ENCODE assay signal across 10 mouse cellular contexts in the genomic region with DNA sequence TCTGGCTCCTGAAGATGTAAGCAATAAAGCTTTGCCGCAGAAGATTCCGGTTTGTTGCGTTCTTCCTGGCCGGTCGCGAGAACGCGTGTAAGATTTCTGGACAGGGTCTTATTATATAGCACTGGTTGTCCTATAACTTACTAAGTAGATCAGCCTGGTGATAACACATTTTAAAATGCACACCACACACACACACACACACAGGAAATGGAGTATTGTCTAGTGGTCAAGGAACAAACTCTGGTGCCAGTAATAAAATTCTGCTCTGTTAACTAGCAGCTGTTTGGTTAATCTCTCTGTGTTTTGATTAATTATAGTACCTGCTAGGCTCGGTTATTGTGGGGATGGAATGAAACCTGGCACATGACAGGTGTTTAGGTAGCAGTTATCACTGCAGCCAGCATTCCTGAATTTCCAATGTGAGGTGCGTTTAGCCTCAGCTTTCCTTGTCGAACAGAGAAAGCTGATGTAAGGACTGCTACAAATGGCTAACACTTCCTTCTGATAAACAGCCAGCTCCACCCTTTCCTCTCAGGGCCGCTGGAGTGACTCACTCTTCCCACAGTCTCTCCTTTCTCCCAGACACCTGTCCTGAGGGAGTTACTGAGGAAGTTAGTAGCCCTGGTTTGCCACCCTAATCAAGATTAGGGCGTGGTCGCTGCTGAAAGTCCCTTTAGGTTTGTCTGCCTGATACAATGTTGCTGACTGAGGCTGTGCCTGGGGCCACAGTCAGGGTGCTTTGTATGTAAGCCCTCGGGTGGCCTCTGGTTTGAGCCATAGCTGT. TPM values are rescaled to one million over a fixed set of nuclear protein-coding genes. Genes with fewer than 3 reads are reported as not detected.
DNase-seq lines count a peak whose midpoint lies in the region; ATAC-seq and TF ChIP-seq lines count a peak whose summit lies in the region.
"Had no signal": no experiment of that assay in that cellular context is flagged by ENCODE, and none has a peak within 500 bp of the region (broad histone marks: within the 10 kb centered on the region; RNA-seq: fewer than 3 reads in every experiment).

No protein-coding gene starts in this region.

- TF ChIP-seq CTCF in kidney, postnatal 0 days (IDR thresholded peaks at IDR 0.05; ENCODE audit: low read depth): no peak

- no peak overlapping the region for H3K4me2 ChIP-seq in kidney, postnatal 0 days (ENCODE audit: low read length)
- H3K4me2 ChIP-seq in forebrain, embryonic 15.5 days (replicated peaks): no peak overlapping the region

- DNase-seq in kidney, postnatal 0 days (ENCODE audit: low spot score): no peak
- DNase-seq in kidney, adult 11 months: no peak
- DNase-seq in adipocyte (ENCODE audit: low spot score): peak; percentile 35
- peak; percentile 37 for DNase-seq in heart, postnatal 4 days
- no peak for DNase-seq in spleen, adult 18-20 months
- DNase-seq in adrenal gland, adult 8-10 months: no peak
- DNase-seq: cerebellum, adult 18-20 months had no signal

- H3K27ac ChIP-seq in kidney, postnatal 0 days: peak overlapping the region; percentile 60
- H3K27ac ChIP-seq in forebrain, embryonic 15.5 days (replicated peaks): no peak overlapping the region
- H3K27ac ChIP-seq: liver, embryonic 14.5 days had no signal

- no peaks in the 10 kb centered on the region for H3K4me1 ChIP-seq in kidney, postnatal 0 days (replicated peaks; ENCODE audit: insufficient read depth, low read length)
- no peaks in the 10 kb centered on the region for H3K4me1 ChIP-seq in forebrain, embryonic 15.5 days

- WGBS in kidney, postnatal 0 days: 68% methylated on average over 15 of the region's 15 CpGs
- 84% methylated on average over 15 of the region's 15 CpGs for WGBS in forebrain, embryonic 15.5 days

- H3K9ac ChIP-seq in kidney, postnatal 0 days (ENCODE audit: low read depth, low read length): no peak overlapping the region
- H3K9ac ChIP-seq in forebrain, embryonic 15.5 days (replicated peaks): no peak overlapping the region
- H3K9ac ChIP-seq: liver, embryonic 14.5 days had no signal

- no peak for ATAC-seq in kidney, postnatal 0 days (replicated peaks; ENCODE audit: low FRiP score, low read depth)
- ATAC-seq in megakaryocyte-erythroid progenitor cell, adult 5-6 weeks (replicated peaks; ENCODE audit: low FRiP score, low TSS enrichment, poor library complexity, severe bottlenecking): peak; percentile 41; the same call in 1 of the 2 replicates
- ATAC-seq in forebrain, embryonic 15.5 days (replicated peaks): no peak

- no peaks in the 10 kb centered on the region for H3K36me3 ChIP-seq in kidney, postnatal 0 days (ENCODE audit: insufficient read depth, low read length)
- H3K36me3 ChIP-seq in forebrain, embryonic 15.5 days: no peaks in the 10 kb centered on the region

- no peak overlapping the region for H3K4me3 ChIP-seq in kidney, postnatal 0 days (replicated peaks; ENCODE audit: low read depth, low read length)
- no peak overlapping the region for H3K4me3 ChIP-seq in forebrain, embryonic 15.5 days

- H3K9me3 ChIP-seq in kidney, postnatal 0 days (replicated peaks; ENCODE audit: low read length): no peaks in the 10 kb centered on the region
- H3K9me3 ChIP-seq in forebrain, embryonic 15.5 days: no peaks in the 10 kb centered on the region

- no peaks in the 10 kb centered on the region for H3K27me3 ChIP-seq in kidney, postnatal 0 days (ENCODE audit: insufficient read depth, low read length)
- H3K27me3 ChIP-seq in forebrain, embryonic 15.5 days: 0 out of 2 replicates have a peak, but pooled peaks cover 2% of the 10 kb centered on the region

RNA-seq across cellular contexts. Expression of a gene that starts 6.9 kb away (rescaled TPM):
- polyA plus RNA-seq in kidney, postnatal 0 days (2015; fragmentation: Nextera tagmentation; extraction: Ambion mirVana): 20.4 and 24.7 TPM in 2 replicates
- total RNA-seq in heart, postnatal 4 days (2021): 10 to 100 TPM; 10.6 to 14.0 TPM
- 55.7 and 87.0 TPM in 2 replicates for total RNA-seq in megakaryocyte-erythroid progenitor cell, adult 5-6 weeks (2014; fragmentation: Nextera tagmentation)
- total RNA-seq in megakaryocyte-erythroid progenitor cell, adult 5-6 weeks (2017): 8.9 and 23.1 TPM in 2 replicates
- 1 to 10 TPM; 3.0 to 6.2 (median 5.8) TPM for total RNA-seq in adrenal gland, adult 8-10 months (2022)
- polyA plus RNA-seq in forebrain, embryonic 15.5 days (2015; fragmentation: Nextera tagmentation; extraction: Ambion mirVana): 1.1 and 2.3 TPM in 2 replicates

RNA-seq across cellular contexts. Expression of a gene that starts 11.7 kb away (rescaled TPM):
- polyA plus RNA-seq in kidney, postnatal 0 days (2015; fragmentation: Nextera tagmentation; extraction: Ambion mirVana): 10.0 and 10.6 TPM in 2 replicates
- total RNA-seq in heart, postnatal 4 days (2021): 10 to 100 TPM; 18.9 to 22.3 TPM
- total RNA-seq in megakaryocyte-erythroid progenitor cell, adult 5-6 weeks (2014; fragmentation: Nextera tagmentation): not detected in 2 replicates
- total RNA-seq in megakaryocyte-erythroid progenitor cell, adult 5-6 weeks (2017): not detected in 2 replicates
- 1 to 10 TPM; 5.2 to 9.1 (median 7.8) TPM for total RNA-seq in adrenal gland, adult 8-10 months (2022)
- polyA plus RNA-seq in forebrain, embryonic 15.5 days (2015; fragmentation: Nextera tagmentation; extraction: Ambion mirVana): 2.9 and 4.0 TPM in 2 replicates

RNA-seq across cellular contexts. Expression of a gene that starts 27.4 kb away (rescaled TPM):
- 16.8 and 19.7 TPM in 2 replicates for polyA plus RNA-seq in kidney, postnatal 0 days (2015; fragmentation: Nextera tagmentation; extraction: Ambion mirVana)
- total RNA-seq in heart, postnatal 4 days (2021): 10 to 100 TPM; 12.7 to 13.3 TPM
- not detected in 2 replicates for total RNA-seq in megakaryocyte-erythroid progenitor cell, adult 5-6 weeks (2014; fragmentation: Nextera tagmentation)
- not detected in 2 replicates for total RNA-seq in megakaryocyte-erythroid progenitor cell, adult 5-6 weeks (2017)
- 10 to 100 TPM; 23.3 to 45.1 (median 31.1) TPM for total RNA-seq in adrenal gland, adult 8-10 months (2022)
- 10.9 and 13.6 TPM in 2 replicates for polyA plus RNA-seq in forebrain, embryonic 15.5 days (2015; fragmentation: Nextera tagmentation; extraction: Ambion mirVana)

RNA-seq across cellular contexts. Expression of a gene that starts 29.8 kb away (rescaled TPM):
- polyA plus RNA-seq in kidney, postnatal 0 days (2015; fragmentation: Nextera tagmentation; extraction: Ambion mirVana): 0.47 and 0.71 TPM in 2 replicates
- under 1 TPM; 0.50 TPM for total RNA-seq in heart, postnatal 4 days (2021)
- 0.50 and 3.5 TPM in 2 replicates for total RNA-seq in megakaryocyte-erythroid progenitor cell, adult 5-6 weeks (2014; fragmentation: Nextera tagmentation)
- total RNA-seq in megakaryocyte-erythroid progenitor cell, adult 5-6 weeks (2017): 0.76 and 3.1 TPM in 2 replicates
- under 1 TPM; 0.31 to 0.75 (median 0.43) TPM for total RNA-seq in adrenal gland, adult 8-10 months (2022)
- 0.26 TPM in 1 of 2 replicates, not detected in the other for polyA plus RNA-seq in forebrain, embryonic 15.5 days (2015; fragmentation: Nextera tagmentation; extraction: Ambion mirVana)

RNA-seq across cellular contexts. Expression of a gene that starts 34.3 kb away (rescaled TPM):
- 0.68 and 0.75 TPM in 2 replicates for polyA plus RNA-seq in kidney, postnatal 0 days (2015; fragmentation: Nextera tagmentation; extraction: Ambion mirVana)
- total RNA-seq in heart, postnatal 4 days (2021): under 1 TPM; 0.11 to 0.26 TPM
- total RNA-seq in megakaryocyte-erythroid progenitor cell, adult 5-6 weeks (2014; fragmentation: Nextera tagmentation): not detected in 2 replicates
- total RNA-seq in megakaryocyte-erythroid progenitor cell, adult 5-6 weeks (2017): 0.38 and 1.7 TPM in 2 replicates
- total RNA-seq in adrenal gland, adult 8-10 months (2022): under 1 TPM in 1 of 4 experiments, not detected in 3; 0.17 TPM
- 0.10 and 0.24 TPM in 2 replicates for polyA plus RNA-seq in forebrain, embryonic 15.5 days (2015; fragmentation: Nextera tagmentation; extraction: Ambion mirVana)

Comparison
In these comparisons a context has a peak if more than half of its experiments do, and no peak if none do; other contexts are left out.
1. DNase-seq: peak in adipocyte (single experiment) and heart, postnatal 4 days (single experiment); none in kidney, postnatal 0 days (single experiment), kidney, adult 11 months (single experiment), spleen, adult 18-20 months (0 of 2) and adrenal gland, adult 8-10 months (single experiment).
2. RNA of a gene that starts 11.7 kb away (total RNA-seq): 18.9 to 22.3 TPM in heart, postnatal 4 days and 5.2 to 9.1 TPM in adrenal gland, adult 8-10 months; not detected in megakaryocyte-erythroid progenitor cell, adult 5-6 weeks; every median in the first group is over 4 times any median in the second.
3. RNA of a gene that starts 27.4 kb away (total RNA-seq): 23.3 to 45.1 TPM in adrenal gland, adult 8-10 months and 12.7 to 13.3 TPM in heart, postnatal 4 days; not detected in megakaryocyte-erythroid progenitor cell, adult 5-6 weeks; every median in the first group is over 10 times any median in the second.